Mouse (Mus musculus) lung, postnatal 10 days (tissue): ENCODE results near the gene Lpin1.

Source experiments
- DNase-seq: peaks from one replicate; pipeline ENCODE4 v3.0.0; 2021

Lpin1 gene

GRCm38 (mm10) chr12:16618512-16619274, 7.9 kb upstream of the Lpin1 start:
- peak; percentile 90 for DNase-seq

DNA sequence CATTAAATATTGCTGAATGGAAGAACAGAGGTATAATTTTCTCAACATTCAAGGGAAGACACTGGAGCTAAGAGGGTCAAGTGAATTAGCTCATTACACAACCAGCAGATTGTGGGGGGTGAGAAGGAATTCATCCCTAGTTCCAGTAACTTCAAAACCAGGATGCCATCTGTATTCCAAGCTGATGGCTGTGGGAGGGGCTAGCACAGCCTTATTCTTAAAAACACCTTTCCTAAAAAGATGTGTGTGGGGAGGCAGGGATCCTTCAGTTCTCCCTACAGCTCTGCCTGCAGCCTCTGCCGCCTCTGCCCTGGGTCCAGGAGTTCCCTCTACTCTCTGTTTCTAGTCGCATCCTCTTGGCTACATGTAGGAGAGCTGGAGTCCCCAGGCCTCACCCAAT, 5.0 kb upstream of the Lpin1 start:
- no peak for DNase-seq

- DNase-seq = no peak
Observed at GRCm38 (mm10) chr12:16614556-16614955, 3.8 kb upstream of the Lpin1 start.

- no peak for DNase-seq
Observed at GRCm38 (mm10) chr12:16605624-16606023, 5.1 kb downstream of the Lpin1 start.

- no peak for DNase-seq
Observed at GRCm38 (mm10) chr12:16602271-16602670, 8.5 kb downstream of the Lpin1 start.

- DNase-seq = no peak
Observed at GRCm38 (mm10) chr12:16600374-16600773, 10.4 kb downstream of the Lpin1 start.

- DNase-seq = no peak
Observed at GRCm38 (mm10) chr12:16599359-16599758, 11.4 kb downstream of the Lpin1 start.

GRCm38 (mm10) chr12:16593761-16594160, 17.0 kb downstream of the Lpin1 start:
- DNase-seq = no peak

GRCm38 (mm10) chr12:16593014-16593413, 17.8 kb downstream of the Lpin1 start:
- peak; percentile 51 for DNase-seq

DNA sequence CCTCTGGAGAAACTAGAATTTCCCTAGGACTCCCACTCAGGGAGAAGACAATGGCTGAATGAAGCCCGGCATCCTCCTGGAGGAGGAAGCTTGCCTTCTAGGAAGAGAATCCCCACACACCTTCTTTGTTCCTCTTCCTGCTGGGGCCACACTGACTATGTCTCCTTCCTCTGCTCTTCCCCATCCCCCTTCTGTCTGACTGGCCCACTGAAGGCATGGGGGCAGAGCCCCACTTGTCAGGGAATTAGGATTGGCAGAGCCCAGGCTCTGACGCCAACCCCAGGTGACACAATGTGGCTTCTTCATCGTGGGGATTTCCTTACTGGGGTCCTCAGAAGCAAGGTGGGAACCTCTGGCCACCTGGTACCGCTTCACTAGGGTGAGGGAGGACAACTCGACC, 18.3 kb downstream of the Lpin1 start:
- no peak for DNase-seq

GRCm38 (mm10) chr12:16591453-16592200, 19.1 kb downstream of the Lpin1 start:
- peak; percentile 84 for DNase-seq

- DNase-seq = peak; percentile 59
Observed at GRCm38 (mm10) chr12:16589966-16590365, 20.8 kb downstream of the Lpin1 start.

DNA sequence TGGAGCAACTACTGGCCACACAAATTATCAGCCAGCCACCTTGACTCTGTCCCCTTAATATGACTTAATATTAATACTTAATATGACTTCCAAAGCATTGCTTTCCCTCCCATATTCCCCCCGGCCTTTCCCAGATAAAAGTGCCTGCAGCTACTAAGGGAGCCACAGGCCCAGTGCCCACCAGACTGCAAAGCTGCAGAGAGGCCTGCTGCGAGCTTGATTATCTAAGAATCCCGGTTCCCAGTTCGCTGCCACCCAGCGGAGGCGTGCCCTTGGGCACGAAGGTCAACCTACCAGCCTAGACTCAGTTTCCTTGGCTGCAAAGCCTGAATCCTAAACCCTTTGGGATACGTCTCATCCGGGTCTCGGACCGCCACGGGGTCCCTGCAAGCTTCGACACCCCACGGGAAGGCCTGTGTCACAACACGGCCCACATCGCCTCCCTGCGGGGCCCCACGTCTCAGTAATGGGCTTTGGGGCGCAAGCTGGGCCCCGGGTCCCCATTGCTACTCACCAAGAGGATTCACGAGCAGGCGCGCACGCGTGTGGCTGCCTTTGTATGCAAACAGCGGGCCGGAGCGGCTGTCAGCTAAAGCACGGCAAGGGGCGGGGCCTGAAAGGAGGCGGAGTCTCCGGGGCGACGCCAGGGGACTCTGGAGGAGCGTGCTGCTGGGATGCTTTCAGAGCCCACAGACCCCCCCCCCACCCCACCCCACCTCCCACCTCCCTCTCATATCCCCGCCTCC, 21.4 kb downstream of the Lpin1 start:
- peak; percentile 97 for DNase-seq

DNA sequence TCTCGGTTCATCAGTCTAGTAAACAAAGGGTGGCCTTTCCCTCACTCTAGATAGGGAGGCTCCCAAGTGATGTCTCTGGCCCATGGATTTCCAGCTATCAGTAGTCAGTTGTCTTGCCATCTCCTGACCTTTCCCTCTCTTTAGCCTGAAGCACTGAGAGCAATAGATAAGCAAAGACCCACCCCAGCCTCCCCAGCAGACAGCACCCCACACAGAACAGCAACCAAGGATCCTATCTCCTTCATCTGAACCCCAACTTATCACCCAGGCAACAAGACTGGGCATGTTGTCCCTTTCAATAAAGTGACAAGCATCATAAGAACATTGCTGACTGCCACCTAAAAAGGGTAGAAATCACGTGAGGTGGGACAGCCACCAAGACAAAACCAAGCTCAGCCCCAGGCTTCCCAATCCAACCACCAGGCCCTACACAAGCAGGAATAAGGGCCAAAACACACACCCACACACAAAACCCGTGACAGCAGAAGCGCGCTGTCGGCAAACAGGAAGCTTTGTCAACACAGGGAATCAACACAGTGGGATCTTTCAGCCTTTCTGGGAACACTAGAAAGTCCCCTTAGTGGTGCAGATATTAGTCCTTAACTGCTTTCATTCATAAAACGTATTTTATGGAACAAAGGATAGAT, 22.2 kb downstream of the Lpin1 start:
- peak; percentile 50 for DNase-seq

GRCm38 (mm10) chr12:16587767-16588166, 23.0 kb downstream of the Lpin1 start:
- no peak for DNase-seq

DNA sequence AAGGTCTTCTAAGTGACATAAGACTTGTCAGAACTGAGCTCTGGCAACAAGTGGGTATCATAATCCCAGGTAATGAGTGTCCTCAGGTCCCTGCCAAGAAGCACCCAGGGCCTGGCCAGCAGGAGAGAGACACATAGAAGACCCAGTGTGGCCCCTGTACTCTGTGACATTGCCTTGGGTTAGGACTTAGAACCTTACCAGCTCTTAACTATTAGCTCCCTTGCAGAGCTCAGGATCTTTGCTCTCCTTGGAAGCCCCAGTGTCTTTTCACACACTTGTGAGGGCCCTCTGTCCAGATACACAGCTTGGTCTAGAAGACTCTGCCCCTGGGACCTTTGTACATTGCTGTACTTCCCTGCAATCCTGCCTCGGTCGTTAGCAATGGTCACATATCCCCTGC, 23.7 kb downstream of the Lpin1 start:
- DNase-seq = no peak

DNA sequence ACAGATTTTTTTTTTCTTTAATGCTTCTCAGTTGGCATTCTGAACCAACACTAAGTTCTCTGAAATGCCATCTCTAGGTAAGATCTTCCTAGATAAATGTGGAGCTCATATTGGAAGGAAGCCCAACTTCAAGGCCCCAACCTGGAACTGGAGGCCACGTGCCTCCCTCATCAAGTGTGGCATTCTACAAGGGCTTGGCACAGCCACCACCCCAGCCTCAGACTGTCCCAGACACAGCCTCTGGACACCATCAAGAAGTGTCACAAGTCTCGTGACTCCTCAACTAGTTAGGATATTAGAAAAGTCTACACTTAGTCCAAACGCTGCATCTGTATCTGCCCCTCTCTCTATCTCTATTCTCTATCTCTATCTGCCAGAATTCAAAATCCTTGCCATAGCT, 25.8 kb downstream of the Lpin1 start:
- DNase-seq = no peak

DNA sequence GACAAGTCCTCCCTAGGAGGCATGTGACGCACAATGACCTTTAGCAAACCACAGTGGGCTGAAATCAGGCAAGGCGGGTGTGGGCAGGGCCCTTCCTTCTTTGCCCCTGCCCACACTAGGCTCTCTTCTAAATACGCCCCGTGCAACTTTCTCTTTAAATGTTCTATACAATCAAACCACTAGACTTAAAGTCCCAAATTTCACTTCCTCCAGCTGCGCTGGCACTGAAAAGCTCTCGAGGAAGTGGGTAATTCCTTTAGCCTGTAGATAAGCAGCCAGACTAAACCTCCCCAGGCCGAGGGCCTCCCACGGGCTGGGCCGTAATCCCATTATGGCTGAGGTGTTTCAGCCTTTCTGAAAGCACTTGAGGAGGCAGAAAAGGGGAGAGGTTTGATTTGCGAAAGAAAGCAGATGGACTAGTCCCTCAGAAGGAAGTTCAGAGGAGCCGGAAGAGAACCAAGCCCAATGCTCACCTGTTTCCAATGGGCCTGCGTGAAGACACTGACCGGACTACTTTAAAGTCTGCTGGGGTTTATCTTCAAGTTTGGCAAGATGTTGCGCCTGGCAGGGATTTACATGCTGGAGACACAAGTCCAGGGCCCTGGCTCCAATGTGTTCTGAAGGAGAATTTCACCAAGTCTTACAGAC, 26.6 kb downstream of the Lpin1 start:
- no peak for DNase-seq

DNA sequence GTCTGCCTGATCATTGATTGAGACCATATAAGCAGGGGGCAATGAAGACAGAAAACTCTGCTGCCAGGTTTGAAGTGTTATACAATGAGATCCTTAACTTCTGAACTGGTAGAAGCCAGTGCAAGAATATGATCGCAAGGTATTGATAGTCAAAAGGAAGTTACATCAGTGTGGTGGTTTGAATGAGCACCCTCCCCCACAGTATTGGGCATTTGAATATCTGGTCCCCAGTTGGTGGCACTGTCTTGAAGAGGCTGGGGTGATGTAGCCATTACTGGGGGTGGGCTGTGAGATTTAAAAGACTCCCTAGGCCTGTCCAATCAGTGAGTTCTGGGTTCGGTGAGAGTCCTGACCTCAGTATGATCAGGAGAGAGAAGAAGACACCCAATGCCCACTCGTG, 27.5 kb downstream of the Lpin1 start:
- DNase-seq = no peak

GRCm38 (mm10) chr12:16580306-16580705, 30.5 kb downstream of the Lpin1 start:
- DNase-seq = no peak

GRCm38 (mm10) chr12:16577665-16578233, 33.0 kb downstream of the Lpin1 start:
- DNase-seq = no peak

GRCm38 (mm10) chr12:16571278-16571677, 39.5 kb downstream of the Lpin1 start:
- no peak for DNase-seq
